Mouse (Mus musculus) brain, embryonic 14.5 days (tissue): ENCODE measurements around the gene Tbc1d8.

Experiments used
- CTCF ChIP-seq: fragments of 200-500 bp; IDR thresholded peaks from 2 replicates; pipeline ENCODE4 v1.5.1; 2012; ENCODE audit warnings: inconsistent platforms, mild to moderate bottlenecking, moderate library complexity, borderline replicate concordance; ENCODE audit not compliant: insufficient read depth, insufficient read length; ENCODE audit errors: extremely low read depth
- POLR2A ChIP-seq: fragments of 200-500 bp; IDR thresholded peaks from 2 replicates; pipeline ENCODE4 v1.6.1; 2012; ENCODE audit warnings: mild to moderate bottlenecking, inconsistent platforms, borderline replicate concordance; ENCODE audit not compliant: poor library complexity, insufficient read depth, insufficient read length, severe bottlenecking; ENCODE audit errors: extremely low read depth

DNA sequence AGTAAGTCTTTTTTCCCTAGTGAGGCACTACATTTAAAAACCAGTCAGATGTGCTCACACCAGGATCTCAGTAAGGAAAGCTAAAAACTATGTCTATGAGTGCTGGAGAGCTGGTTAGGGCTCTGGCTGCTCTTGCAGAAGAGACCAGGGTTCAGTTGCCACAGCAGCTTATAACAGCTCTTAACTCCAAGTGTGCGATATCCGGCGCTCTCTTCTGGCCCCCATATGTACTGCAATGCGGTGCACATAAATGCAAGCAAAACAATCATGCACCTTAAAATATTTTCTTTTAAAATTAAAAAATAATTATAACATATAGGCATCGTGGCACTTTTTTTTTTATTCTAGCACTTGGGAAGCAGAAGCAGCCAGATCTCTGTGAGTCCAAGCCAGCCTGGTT lies 49.5 kb downstream of the Tbc1d8 start:
- no peak for TF ChIP-seq POLR2A
- TF ChIP-seq CTCF: no peak
